Mouse (Mus musculus): Measurements from ENCODE around the gene Scamp1.

The Scamp1 gene

DNA sequence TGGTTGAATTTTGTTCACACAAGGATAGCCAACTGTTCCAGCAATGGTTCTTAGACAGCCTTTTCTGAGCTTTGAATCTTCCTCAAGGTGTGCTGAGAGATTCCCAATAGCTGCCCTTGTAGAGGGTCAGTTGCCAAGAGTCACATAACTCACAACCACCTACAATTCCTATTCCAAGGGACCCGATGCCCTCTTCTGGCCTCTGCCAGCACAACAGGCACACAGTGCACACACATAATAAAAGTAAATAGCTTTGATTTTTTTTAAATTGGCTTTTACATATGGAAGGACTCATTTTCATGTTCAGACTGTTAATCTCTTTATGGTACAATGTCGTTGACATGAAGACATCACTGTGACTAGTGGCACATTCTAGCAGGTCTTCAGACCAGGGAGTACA is 72.9 kb downstream of the Scamp1 start:
- DNase-seq, result no peak

DNA sequence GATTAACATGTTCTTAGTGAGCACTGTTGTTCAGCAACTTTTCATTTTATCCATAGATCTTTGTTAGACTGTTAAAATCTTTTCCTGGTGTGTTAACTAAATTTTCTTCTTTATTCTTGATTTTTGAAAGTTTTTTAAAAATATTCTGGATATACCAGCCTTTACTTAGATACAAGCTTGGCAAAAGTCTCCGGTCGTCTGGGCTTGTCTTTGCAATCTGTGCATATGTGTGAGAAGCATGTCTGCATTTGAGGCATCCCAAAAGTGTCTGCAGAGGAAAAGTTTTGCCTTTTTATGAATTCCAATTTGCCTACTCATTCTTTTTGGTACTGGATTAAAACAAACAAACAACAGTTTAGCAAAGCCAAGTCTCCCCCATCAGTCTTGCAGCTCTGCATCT is 73.5 kb downstream of the Scamp1 start:
- no peak for DNase-seq

DNA sequence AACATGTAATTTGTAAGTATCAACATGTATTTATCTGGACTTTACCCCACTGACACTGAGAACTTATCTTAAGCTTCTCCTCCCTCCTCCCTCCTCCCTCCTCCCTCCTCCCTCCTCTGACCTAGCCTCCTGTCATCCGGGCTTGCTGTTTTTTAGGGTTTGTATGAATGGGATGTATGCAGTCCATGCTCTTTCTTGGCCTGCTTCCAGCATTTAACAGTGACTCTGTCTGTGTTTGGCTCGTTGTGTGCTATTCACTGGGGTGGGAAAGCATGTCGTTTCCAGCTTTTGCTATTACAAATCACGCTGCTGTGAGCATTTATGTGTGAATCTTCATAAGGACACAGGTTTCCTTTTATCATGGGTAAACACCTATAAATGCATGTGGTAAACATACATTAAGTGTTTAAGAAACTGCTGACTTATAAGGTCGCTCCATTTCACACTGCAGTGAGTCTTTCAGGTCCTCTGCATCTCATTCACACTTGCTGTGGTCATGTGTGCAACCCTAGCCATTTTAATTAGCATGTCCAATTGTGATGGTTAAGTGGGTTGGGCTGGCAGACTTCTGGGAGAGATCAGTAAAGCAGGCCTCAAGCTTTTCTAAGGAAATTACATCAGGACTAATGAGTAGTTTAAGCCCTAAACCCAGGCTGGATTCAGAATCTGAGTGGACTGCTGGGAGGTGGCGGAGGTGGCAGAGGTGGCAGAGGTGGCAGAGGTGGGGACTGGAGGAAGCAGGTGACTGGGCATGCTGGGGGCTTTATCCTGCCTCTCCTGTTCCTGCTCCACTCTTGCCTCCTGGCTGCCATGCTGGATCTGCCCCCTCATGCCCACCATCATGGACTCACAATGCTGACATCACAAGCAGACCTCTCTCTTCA is 74.2 kb downstream of the Scamp1 start:
- no peak for DNase-seq

DNA sequence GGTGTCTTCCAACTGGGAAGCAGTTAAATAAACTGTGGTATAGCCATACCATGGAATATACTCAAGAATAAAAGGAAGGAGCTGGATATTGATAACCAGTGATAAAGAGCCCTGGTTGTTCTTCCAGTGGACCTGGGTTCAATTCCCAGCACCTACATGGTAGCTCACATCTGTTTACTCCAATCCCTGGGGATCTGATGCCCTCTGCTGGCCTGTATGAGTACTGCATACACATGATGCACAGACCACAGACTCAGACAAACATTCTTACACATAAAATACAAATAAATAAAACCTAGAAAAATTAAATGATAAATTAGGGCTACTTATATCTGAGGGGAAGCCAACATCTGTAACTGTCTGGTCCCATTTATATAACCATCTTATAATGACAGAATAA is 76.8 kb downstream of the Scamp1 start:
- no peak for DNase-seq

DNA sequence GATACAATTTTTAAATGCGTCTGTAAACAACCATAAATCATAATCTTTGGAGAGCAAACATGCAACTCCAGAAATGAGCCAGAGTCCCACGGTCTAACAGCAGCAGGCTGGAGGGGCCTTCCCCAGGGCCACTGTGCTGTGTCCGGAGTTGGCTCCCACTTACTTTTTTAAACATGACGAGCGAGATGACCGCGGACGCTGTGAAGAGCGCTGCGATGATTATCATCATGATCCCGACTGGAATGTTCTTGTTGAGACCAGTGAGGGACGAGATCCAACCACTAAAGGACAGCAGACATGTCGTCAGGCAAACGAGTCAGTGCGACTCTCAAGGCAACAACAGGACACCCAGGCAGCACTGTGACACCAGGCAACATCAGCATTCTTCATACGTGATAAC is 77.7 kb downstream of the Scamp1 start:
- no peak for DNase-seq

DNA sequence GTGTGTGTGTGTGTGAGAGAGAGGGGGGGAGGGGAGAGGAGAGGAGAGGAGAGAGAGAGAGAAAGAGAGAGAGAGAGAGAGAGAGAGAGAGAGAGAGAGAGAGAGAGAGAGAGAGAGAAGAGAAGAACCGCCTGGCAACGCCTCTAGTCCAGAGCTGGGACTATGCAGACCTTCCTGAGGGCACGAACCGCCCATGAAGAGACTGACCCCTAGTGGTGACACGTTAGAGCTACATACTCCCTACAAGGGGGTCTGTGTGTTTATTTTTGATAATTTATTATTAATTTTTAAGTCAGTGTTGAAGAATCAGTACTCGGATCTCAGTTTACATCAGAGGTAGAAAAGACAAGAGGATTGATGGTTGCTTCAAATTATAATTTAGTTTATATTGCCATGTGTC is 80.4 kb downstream of the Scamp1 start:
- DNase-seq, result peak; percentile 62

DNA sequence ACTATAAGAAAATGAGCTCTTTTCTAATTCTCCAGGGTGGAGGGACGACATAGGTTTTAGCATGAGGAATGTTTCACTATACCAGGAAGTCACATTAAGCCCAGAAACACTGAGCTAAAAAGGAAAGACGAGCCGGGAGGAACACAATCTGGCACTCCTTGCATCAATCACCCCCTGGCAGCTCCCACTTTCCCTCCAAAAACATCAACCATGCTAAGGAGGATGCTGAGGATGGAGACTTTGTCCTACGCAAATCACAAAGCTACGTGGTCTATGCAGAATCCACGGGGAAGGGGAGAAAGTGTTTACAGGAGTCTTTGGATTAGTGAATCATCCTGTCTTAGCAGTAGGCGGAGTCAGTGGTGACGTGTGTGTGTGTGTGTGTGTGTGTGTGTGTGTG is 85.8 kb downstream of the Scamp1 start:
- no peak for DNase-seq

DNA sequence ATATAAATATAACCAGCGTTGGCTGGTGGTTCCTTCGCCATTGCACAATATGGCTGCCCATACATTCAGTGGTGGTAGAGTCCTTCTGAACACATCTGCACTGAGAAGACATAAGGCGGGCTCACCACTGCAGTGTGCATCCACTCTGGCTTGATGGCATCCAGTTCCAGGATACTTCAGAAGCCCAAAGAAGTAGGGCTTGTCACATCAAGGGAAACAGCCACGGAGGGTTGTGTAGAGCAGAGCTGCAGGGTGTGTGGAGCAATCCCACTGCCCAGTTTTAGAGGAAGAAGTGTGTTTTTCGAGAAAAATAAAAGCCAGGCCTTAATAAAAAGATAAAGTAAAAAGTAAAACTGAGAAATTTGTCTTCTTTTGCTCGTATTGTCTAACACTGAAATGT is 87.0 kb downstream of the Scamp1 start:
- DNase-seq, result no peak

DNA sequence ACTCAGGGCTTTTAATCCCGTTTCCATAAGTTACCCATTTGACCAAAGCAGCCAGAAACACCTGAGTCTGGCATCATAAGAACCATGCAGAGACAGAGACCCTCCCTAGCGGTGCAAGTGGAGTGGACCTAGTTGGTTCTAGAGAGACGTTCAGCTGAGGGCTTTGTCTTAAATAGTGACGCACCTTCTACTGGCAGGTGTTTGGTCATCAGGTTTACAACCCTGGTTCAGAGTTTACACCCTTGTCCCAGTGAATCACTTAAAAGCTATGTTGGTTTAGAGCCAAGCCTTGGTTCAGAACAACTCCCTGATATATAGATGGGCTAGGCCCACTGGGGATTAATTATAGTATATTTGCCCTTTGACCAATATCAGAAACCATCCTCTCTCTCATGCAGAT is 92.4 kb downstream of the Scamp1 start:
- no peak for DNase-seq

DNA sequence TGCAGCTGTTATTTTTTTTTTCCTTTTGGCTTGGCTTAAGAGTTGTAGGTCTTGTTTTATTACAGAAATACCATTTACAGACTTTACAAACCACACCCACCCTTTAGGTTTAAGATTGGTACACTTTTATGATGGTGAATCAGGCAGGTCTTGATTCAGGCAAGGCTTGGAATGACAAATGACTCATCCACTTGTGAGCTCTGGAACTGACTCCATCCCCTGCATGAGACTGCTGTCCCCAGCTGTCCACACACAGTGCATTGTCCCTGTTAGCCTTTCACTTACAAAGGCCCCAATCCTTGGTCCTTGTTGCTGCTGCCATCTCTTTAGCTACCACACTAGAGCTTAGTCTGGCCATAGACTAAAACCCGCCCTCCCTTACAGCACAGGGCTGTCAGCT is 95.3 kb downstream of the Scamp1 start:
- DNase-seq, result no peak

DNA sequence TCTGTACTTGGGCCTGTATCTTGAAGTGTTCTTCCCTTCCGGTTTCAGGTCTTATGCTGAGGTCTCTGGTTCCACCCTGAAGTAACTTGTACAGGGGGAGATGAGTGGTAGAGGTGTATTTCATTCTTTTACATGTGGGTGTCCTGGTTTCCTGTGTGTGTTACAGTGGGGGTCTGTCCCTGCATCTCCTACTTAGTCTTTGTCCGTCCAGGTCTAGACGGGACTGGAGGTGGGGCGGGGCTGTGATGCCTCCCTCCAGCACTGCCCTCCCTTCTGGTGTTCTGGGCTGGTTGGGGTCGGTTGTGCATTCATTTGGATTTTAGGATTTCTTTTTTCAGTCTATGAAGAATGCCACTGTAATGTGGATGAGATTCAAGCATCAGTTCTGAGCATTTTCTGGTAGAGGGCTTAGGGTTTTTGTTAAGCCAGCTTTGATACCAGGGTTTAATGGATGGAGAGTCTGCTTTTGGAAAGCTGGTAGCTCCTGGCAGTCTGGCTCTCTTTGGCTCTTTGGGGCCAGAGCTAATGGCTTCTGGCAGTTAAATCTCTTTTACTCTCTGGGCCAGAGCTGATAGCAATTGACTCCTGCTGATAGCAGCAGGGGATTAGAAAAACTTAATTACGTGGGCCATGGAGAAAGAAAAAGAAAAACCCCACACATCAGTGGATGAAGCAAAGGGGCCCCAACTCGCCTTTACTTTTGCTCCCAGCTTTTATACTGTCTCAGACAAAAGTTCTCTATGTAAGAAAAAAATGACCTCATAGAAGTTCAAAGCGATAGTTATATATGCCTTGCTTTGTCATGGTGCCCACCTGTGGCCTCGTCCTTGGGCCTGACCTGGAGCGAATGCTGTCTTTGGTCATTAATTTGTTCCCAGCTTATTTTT is 97.2 kb downstream of the Scamp1 start:
- no peak for DNase-seq

DNA sequence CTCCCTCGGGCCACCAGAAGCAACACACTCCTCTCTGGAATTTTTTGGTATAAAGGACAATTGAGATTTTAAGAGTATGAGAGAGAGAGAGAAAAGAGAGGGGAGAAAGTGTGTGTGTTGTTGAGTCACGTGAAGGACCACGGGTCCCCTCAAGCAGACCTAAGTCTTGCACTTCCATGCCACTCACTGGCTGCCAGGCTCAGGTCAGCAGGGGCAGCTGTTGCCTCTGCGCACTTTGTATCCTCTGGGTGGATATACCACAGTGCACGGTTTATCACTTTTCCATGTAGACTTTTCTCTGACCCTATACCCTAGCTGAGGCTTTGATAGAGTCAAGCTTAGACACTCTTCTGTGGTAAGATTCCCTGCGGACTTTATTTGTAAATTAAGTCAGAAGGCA is 100.0 kb downstream of the Scamp1 start:
- DNase-seq, result no peak

DNA sequence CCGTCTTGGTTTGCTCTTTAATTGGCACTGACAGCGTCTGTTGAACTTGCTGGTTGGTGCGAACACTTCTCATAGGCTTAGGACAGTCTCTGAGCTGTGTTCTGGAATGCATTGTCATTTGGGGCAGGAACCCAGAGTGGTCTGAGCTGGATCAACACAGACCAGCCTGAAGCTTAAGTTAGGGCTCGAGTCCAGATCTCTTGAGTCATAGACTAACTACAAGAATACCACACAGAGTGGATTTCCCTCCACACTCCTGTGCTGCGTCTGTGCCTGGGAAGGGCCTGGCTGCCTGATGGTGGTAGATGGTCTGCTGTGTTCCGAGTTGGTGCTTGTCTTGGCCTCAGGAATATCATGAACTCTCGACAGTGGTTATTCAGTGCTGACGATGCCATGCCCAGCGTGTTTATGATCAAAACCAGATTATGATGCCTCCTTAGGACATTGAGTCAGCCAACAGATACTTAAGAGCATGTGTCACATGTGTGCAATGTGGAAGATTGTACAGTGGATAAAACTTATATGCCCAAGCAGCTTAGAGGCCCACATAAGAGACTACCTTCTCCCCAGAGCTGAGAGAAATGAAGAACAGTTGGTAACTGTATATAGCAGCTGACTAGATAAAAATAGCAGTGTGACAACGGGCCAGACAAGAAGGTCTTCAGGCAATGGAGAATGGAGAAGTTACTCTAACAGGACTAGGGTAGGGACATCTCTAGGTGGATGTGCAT is 100.8 kb downstream of the Scamp1 start:
- DNase-seq, result no peak

DNA sequence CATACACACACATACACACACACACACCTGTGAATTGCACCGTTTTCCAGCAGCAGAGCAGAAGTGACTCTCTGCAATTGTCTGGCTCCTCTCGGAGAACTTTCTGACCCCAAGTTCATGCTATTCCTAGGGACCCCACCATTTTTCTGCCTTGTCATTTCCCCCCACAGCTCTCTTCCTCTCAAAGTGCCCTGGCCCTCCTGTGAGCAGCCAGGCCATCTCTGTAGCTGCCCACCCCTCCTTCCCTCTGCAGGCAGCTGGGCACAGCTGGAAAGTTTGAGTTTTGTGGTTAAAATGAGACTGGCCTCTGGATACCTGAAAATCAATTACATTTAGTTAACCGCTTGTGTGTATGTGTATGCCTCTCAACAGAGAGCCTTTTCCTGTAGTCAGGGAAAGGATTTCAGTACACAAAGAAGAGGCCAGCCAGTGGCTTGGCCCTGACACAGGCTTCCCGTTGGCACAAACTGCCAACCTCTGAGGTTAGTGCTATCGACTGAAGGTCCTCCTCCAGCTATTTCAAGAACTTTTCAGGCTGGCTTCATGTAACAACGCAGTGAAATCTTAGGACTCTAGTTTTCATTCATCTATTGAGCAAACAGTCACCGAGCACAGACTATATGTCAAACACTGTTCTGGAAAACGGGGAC is 102.2 kb downstream of the Scamp1 start:
- no peak for DNase-seq

DNA sequence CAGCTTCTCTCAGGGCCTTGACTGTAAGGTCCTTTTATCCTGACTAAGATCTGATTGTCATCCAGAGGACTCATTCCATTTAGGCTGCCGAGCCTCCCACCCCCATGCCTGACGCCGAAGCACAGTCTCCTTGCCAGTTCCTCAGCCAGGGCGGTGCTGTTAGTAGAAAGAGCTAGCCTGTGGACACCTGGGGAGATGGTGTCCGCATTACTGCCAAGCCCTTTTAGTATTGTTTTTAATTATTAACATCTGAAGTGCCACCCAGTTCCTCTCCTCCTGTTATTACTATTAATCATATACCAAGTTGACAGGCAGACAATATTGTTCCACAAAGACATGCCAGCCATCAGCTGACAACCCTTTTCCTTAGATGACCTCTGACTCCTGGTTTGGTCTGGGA is 103.6 kb downstream of the Scamp1 start:
- peak; percentile 47 for DNase-seq

DNA sequence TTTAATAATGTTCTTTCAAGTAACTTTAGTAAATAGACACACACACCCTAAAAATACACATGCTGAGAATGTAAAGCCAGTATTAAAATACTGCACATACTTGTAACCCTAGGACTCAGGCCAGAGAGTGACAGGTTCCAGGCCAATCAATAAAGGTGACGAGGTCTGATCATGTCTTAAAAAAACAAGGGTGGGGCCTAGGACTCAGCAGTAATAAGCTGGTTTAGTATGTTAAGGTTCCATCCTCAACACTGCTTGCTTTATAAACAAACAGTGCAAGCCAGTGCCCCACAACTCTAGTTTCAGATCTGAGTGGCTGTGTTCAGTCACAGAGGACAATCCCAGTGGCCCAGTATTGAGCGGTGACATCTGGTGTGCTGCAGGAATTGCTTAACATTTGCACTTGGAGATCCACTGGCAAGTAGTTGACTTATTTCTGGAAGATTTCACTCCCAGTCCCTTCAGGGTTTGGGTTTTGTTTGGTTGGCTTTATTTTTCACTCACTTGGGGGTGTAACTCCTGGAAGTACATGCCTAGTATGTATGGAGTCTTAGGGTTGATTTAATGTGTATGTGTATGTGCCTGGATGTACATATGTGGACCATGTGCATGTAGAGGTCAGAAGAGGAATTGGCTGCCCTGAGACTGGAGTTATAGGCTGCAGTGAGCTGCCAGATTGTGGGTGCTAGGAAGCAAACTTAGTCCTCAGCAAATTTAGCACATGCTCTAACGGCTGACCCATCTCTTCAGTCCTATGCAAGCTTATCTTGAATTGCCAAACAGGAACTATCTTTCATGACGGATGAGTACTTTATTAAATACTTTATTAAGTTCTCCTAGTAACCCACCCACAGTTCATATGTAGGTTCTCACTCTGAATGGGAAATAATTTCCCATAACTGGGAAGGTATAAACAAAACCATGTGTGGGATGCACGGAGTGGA is 104.9 kb downstream of the Scamp1 start:
- DNase-seq, result no peak

DNA sequence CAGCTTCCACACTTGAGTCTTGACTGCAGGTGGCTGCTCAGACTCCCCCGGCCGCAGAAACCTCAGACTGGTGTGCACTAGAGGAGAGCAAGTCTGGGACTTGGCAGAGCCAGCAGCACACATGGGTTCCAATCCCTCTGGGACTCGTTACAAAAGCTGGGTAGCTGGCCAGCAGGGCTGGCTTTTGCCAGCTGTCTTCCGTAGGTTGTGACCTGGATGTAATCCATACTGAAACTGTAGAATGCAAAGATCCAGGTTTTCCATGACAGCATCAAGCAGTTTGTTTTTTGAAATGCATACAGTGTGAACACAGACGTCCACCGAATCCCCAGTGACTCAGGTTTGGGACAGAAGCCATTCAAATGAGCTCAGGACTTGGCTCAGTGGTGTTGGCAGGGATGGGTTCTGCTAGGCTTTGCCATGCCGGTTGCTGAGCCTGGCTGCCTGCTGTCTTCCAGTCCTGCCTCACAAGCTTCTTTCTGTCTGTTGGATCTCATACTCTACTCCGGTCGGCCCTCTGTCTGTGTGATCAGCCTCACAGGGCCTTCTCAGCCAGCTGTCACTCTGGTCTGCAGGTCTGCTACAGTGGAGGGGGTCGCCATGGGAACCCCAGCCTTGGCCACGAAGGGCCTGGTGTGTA is 107.1 kb downstream of the Scamp1 start:
- DNase-seq, result no peak

DNA sequence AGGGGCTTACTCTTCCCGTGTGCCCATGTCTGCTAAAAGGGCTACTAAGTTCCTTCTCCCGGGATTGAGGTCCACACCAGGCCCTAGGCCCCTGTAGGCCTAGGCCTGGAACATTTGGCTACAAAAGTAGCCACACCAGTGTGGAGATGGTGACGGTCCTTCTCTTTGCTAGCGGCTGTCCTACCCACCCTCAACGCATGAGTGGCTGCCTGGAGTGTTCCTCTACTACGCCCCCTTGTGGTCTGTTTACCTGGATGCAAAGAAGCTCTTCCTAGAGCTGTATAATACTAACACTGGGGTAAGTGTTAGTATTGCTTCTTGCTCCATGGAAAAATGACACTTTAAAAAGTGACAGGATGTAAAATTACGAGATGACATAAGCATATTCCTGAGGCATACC is 108.5 kb downstream of the Scamp1 start:
- DNase-seq, result peak; percentile 48

DNA sequence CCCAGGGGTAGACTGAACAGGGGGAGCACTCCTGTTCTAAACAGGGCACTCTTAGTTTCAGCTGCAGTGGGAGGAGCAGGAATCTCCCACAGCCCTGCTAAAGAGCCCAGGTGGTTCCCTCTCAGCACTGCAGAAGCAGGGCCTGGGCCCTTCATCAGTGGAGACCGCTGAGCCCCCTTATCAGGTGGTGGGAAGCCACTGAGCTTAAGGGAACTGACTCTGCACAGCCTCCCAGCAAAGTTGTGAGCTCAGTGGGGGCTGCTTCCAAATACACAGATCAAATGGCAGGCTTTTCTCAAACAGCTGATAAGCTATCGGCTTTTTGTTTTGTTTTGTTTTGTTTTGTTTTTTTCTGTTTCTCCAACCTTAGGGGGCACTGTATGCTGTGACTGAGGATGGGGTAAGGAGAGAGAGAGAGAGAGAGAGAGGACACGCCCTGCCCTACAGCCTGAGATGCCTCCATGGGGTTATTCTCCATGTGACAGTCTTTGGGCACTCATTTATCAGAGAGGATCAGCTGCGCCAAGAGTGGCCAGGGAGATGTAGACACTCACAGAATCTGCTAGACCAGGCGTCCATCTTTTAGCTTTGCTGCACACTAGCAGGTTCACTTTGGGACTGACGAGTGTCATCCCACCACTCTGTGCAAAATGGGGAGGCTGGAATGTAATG is 110.1 kb downstream of the Scamp1 start:
- no peak for DNase-seq

DNA sequence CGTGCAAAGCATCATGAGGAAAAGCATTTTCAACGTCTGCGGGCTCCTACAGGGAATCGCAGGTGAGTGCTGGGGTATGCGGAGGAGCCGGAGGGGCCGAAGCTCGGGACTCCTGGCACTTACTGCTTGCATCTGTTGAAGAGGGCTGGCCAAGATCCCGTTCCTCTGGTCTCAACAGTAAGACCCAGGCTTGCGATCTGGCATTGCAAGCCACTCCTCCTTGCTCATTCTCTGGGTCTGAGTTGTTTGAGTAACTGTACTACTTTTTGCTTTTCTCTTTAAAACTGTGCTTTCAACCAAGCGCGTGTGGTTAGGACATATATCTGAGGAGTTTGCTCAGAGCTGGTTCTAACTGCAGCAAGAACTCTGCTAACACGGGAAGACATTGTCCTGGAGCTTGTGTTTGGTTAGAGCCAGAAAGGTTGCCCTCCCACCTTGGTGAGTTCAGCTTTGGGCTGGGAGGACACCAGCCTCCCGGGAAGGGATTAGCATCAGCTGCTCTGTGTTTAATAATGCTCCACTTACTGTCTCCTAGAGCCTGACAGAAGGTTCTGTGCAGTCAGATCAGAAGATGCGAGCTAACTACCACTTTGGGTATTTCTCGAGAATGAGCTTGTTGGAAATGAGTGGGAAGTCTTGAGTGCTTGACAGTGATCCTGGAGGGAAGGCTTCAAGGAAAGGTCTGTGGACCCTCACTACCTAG is 110.9 kb downstream of the Scamp1 start:
- DNase-seq, result no peak

All from kidney, postnatal 14 days (tissue).